Mouse (Mus musculus): ENCODE measurements around the gene S1pr2.

DNA sequence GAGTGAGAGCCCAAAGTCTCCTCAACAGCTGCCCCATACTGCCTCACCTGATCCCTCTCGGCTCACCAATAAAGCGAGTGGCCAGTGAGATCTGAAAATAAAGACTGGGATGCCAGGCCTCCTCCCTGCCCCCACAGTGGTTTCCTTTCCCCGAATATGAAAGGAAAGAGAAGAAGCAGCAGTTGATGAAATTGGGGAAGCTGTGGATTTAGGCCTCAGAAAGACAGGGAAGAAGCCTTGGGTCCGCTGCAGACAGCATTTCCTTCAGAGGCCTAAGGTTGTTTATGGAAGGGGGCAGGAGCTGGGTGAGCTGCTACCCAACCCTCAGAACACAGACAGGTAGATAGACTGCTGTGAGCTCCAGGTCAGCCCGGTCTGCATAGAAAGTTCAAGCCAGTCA is 9.8 kb downstream of the S1pr2 start:
- no peak for TF ChIP-seq POLR2A (IDR thresholded peaks at IDR 0.05; ENCODE audit: low read depth, low read length)
- no peak for TF ChIP-seq CTCF (IDR thresholded peaks at IDR 0.05; ENCODE audit: extremely low read depth, insufficient read depth, insufficient read length, insufficient replicate concordance)
